Mouse (Mus musculus) forebrain, postnatal 0 days (tissue): ENCODE results near the gene Syt9. TPM values are rescaled to one million over a fixed set of nuclear protein-coding genes. Genes with fewer than 3 reads are reported as not detected.

Experiments used
- ATAC-seq: fragments of 200-750 bp; cut with Nextera tagmentation; 2 replicates; pipeline ENCODE4 v1.8.0; 2017; ENCODE audit warnings: mild to moderate bottlenecking, moderate library complexity
- DNase-seq: peaks from one replicate; pipeline ENCODE4 v3.0.0-alpha.2; 2015
- H3K27ac ChIP-seq: fragments of 300-500 bp; sonication (generic); 2 replicates; pipeline ENCODE4 v1.5.1; 2014; ENCODE audit warnings: low read depth, mild to moderate bottlenecking, antibody characterized with exemption, low read length, moderate library complexity, mixed read lengths
- H3K27me3 ChIP-seq: fragments of 300-500 bp; sonication (generic); 2 replicates; pipeline ENCODE4 v1.6.1; 2014; ENCODE audit warnings: mild to moderate bottlenecking, low read length, mixed read lengths; ENCODE audit not compliant: insufficient read depth
- H3K36me3 ChIP-seq: fragments of 300-500 bp; sonication (generic); 2 replicates; pipeline ENCODE4 v1.6.1; 2014; ENCODE audit warnings: mild to moderate bottlenecking, moderate library complexity; ENCODE audit not compliant: insufficient read depth
- H3K4me1 ChIP-seq: fragments of 300-500 bp; sonication (generic); 2 replicates; pipeline ENCODE4 v1.6.1; 2014; ENCODE audit warnings: antibody characterized with exemption; ENCODE audit not compliant: insufficient read depth
- H3K4me2 ChIP-seq: fragments of 300-500 bp; sonication (generic); 2 replicates; pipeline ENCODE4 v1.6.1; 2014; ENCODE audit warnings: low read depth, mild to moderate bottlenecking, moderate library complexity
- H3K4me3 ChIP-seq: fragments of 300-500 bp; sonication (generic); 2 replicates; pipeline ENCODE4 v1.5.1; 2014; ENCODE audit warnings: low read depth, low read length, mixed read lengths
- H3K9ac ChIP-seq: fragments of 300-500 bp; sonication (generic); 2 replicates; pipeline ENCODE4 v1.6.1; 2014; ENCODE audit warnings: mild to moderate bottlenecking
- H3K9me3 ChIP-seq: fragments of 300-500 bp; sonication (generic); 2 replicates; pipeline ENCODE4 v1.6.1; 2016; ENCODE audit warnings: low read length
- CTCF ChIP-seq: sonication (generic); IDR thresholded peaks from 2 replicates; pipeline ENCODE4 v1.5.1; 2016; ENCODE audit warnings: antibody characterized with exemption, control low read depth, low read depth
- WGBS: fragments of 180-500 bp; shearing (Covaris S2); extraction: QIAGEN DNeasy Blood & Tissue Kit; methylation state at CpG from one replicate; pipeline ENCODE4 v1.1.7; 2014; 5-methylcytosine and 5-hydroxymethylcytosine counted together
- polyA plus RNA-seq: library from polyadenylated mRNA; unstranded; fragments of >200 nt; fragmentation: Nextera tagmentation; extraction: Ambion mirVana; gene quantifications from 2 replicates; pipeline ENCODE4 v1.2.1, GENCODE M21; 2015
- total RNA-seq: library from RNA; depleted of rRNA; stranded (reverse); fragments of >200 nt; gene quantifications from 2 replicates; pipeline ENCODE4 v1.2.3, GENCODE M21; 2014

Gene Syt9
- total and polyA plus RNA-seq, 2 experiments from 2014 or later = 13.7 to 23.9 TPM

DNA sequence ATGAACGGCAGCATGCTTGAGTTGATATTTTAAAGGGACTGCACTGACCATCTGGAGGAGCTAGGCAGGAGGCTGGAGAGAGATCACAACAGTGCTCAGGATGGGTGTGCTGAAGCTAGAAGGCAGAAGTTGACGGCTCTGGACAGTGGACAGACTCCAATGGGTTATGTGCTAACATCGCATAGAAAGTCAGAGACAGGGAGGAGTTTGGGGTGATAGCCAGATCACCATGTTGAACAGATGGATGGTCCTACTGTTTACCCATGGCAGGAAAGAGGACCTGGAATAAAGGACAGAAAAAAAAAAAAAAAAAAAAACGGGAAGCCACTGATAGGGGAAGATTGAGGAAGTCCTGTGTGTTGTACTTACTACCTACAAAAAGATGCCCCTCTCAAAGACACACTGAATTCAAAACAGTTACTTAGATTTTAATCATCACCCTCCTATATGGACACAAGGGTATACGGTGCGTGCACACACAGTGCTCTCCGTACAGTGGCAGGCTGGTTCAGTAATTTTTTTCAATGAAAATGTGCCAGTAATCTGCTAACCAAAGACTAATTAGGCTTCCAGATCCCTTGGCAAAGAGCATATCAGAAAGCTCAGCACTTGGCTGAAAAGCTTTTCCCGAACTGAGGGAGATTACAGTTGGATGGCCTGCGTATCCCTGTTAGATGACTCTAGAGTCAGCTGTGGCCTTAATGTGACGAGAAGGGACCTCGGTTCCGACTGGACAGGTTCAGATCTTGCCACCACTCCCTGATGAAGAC lies 148.9 kb downstream of the Syt9 start:
- Histone ChIP-seq H3K27me3 (no peaks in the 10 kb centered on the region; the same call in 1 of the 2 replicates), H3K27ac (no peak overlapping the region), H3K4me3 (no peak overlapping the region), H3K9me3 (no peaks in the 10 kb centered on the region), H3K36me3 (no peaks in the 10 kb centered on the region), H3K9ac (no peak overlapping the region), H3K4me2 (no peak overlapping the region), H3K4me1 (no peaks in the 10 kb centered on the region)
- TF ChIP-seq CTCF = no peak
- WGBS = 57% methylated on average over 12 of the region's 12 CpGs
- DNase-seq (peak; percentile 18), ATAC-seq (peak; percentile 62)

- no peak for TF ChIP-seq CTCF
- Histone ChIP-seq H3K4me1 (no peaks in the 10 kb centered on the region), H3K27ac (no peak overlapping the region), H3K36me3 (no peaks in the 10 kb centered on the region), H3K4me2 (no peak overlapping the region), H3K4me3 (no peak overlapping the region), H3K27me3 (no peaks in the 10 kb centered on the region; the same call in 1 of the 2 replicates), H3K9ac (no peak overlapping the region), H3K9me3 (no peaks in the 10 kb centered on the region)
- 89% methylated on average over 6 of the region's 6 CpGs for WGBS
- DNase-seq = no peak
- ATAC-seq = no peak
Measured at GRCm38 (mm10) chr7:107521411-107521810, 150.9 kb downstream of the Syt9 start.

- no peaks in the 10 kb centered on the region for H3K4me1 ChIP-seq
- no peak overlapping the region for H3K9ac ChIP-seq
- no peaks in the 10 kb centered on the region for H3K9me3 ChIP-seq
- DNase-seq = peak; percentile 68
- H3K4me2 ChIP-seq = no peak overlapping the region
- H3K27ac ChIP-seq = no peak overlapping the region
- peak; percentile 67 for ATAC-seq
- TF ChIP-seq CTCF = peak; percentile 82
- H3K4me3 ChIP-seq = no peak overlapping the region
- H3K36me3 ChIP-seq = no peaks in the 10 kb centered on the region
- 4% methylated on average over 1 of the region's 1 CpGs for WGBS
- H3K27me3 ChIP-seq = no peaks in the 10 kb centered on the region; the same call in 1 of the 2 replicates
Measured at GRCm38 (mm10) chr7:107526299-107526698, 155.8 kb downstream of the Syt9 start.

- no peak overlapping the region for H3K4me3 ChIP-seq
- no peaks in the 10 kb centered on the region for H3K27me3 ChIP-seq
- no peak for TF ChIP-seq CTCF
- peak; percentile 82 for ATAC-seq
- WGBS = 55% methylated on average over 3 of the region's 3 CpGs
- DNase-seq = peak; percentile 29
- H3K27ac ChIP-seq = no peak overlapping the region
- no peaks in the 10 kb centered on the region for H3K4me1 ChIP-seq
- H3K9me3 ChIP-seq = no peaks in the 10 kb centered on the region
- H3K9ac ChIP-seq = no peak overlapping the region
- H3K4me2 ChIP-seq = no peak overlapping the region
- no peaks in the 10 kb centered on the region for H3K36me3 ChIP-seq
Measured at GRCm38 (mm10) chr7:107528169-107528772, 157.7 kb downstream of the Syt9 start.

- no peak for TF ChIP-seq CTCF
- no peak overlapping the region for H3K27ac ChIP-seq
Measured at GRCm38 (mm10) chr7:107529364-107529763, 158.8 kb downstream of the Syt9 start.

GRCm38 (mm10) chr7:107535311-107535710 lies 164.8 kb downstream of the Syt9 start:
- no peak overlapping the region for H3K4me2 ChIP-seq
- WGBS = 76% methylated on average over 4 of the region's 4 CpGs
- H3K9ac ChIP-seq = no peak overlapping the region
- no peak overlapping the region for H3K27ac ChIP-seq
- DNase-seq (no peak), ATAC-seq (no peak)
- no peaks in the 10 kb centered on the region for H3K9me3 ChIP-seq
- TF ChIP-seq CTCF = no peak
- H3K27me3 ChIP-seq = no peaks in the 10 kb centered on the region
- H3K4me1 ChIP-seq = no peaks in the 10 kb centered on the region
- H3K36me3 ChIP-seq = no peaks in the 10 kb centered on the region
- no peak overlapping the region for H3K4me3 ChIP-seq

More at GRCm38 (mm10) chr7:107529364-107529763, 158.8 kb downstream of the Syt9 start:
- 70% methylated on average over 5 of the region's 5 CpGs for WGBS
- no peak for ATAC-seq
- no peak overlapping the region for H3K9ac ChIP-seq
- no peak overlapping the region for H3K4me3 ChIP-seq
- DNase-seq = no peak
- no peaks in the 10 kb centered on the region for H3K9me3 ChIP-seq
- H3K4me2 ChIP-seq = no peak overlapping the region
- no peaks in the 10 kb centered on the region for H3K4me1 ChIP-seq
- no peaks in the 10 kb centered on the region for H3K36me3 ChIP-seq
- H3K27me3 ChIP-seq = no peaks in the 10 kb centered on the region

GRCm38 (mm10) chr7:107536516-107536915 lies 166.0 kb downstream of the Syt9 start:
- 26% methylated on average over 6 of the region's 6 CpGs for WGBS
- Histone ChIP-seq H3K4me3 (no peak overlapping the region), H3K36me3 (no peaks in the 10 kb centered on the region), H3K27me3 (no peaks in the 10 kb centered on the region), H3K4me2 (no peak overlapping the region), H3K4me1 (no peaks in the 10 kb centered on the region), H3K27ac (no peak overlapping the region), H3K9me3 (no peaks in the 10 kb centered on the region), H3K9ac (no peak overlapping the region)
- no peak for DNase-seq
- peak; percentile 70; the same call in 1 of the 2 replicates for ATAC-seq
- TF ChIP-seq CTCF = no peak
